Mouse (Mus musculus) granulocyte monocyte progenitor cell, adult 5-6 weeks (primary cell): ENCODE results near the gene Fyb2. TPM values are rescaled to one million over a fixed set of nuclear protein-coding genes. Genes with fewer than 3 reads are reported as not detected.

ENCODE experiments used
- ATAC-seq: replicated peaks from 2 replicates; pipeline ENCODE4 v1.8.0; 2016; ENCODE audit warnings: mild to moderate bottlenecking, moderate TSS enrichment, inconsistent platforms; ENCODE audit not compliant: poor library complexity, severe bottlenecking
- total RNA-seq, 2 experiments: library from RNA; stranded (forward) in 1 of 2; stranded (reverse) in 1 of 2; fragments of 200-712, 200-1000 nt in 1 of 2; fragments of >200 nt in 1 of 2; fragmentation: Nextera tagmentation in 1 of 2; gene quantifications; 2 replicates each; pipeline ENCODE4 v1.2.3; 2014 to 2017

The Fyb2 gene
- total RNA-seq, 2 experiments from 2014 or later: not detected

- ATAC-seq: no peak
These were observed 22.2 kb downstream of the Fyb2 start for GRCm38 (mm10) chr4:104935436-104935835.

GRCm38 (mm10) chr4:104936011-104936410 lies 22.8 kb downstream of the Fyb2 start:
- ATAC-seq: no peak

GRCm38 (mm10) chr4:104939535-104939934 lies 26.3 kb downstream of the Fyb2 start:
- no peak for ATAC-seq

GRCm38 (mm10) chr4:104941895-104942294 lies 28.6 kb downstream of the Fyb2 start:
- ATAC-seq: no peak

- ATAC-seq: no peak
These were observed 31.2 kb downstream of the Fyb2 start for GRCm38 (mm10) chr4:104944482-104944881.

DNA sequence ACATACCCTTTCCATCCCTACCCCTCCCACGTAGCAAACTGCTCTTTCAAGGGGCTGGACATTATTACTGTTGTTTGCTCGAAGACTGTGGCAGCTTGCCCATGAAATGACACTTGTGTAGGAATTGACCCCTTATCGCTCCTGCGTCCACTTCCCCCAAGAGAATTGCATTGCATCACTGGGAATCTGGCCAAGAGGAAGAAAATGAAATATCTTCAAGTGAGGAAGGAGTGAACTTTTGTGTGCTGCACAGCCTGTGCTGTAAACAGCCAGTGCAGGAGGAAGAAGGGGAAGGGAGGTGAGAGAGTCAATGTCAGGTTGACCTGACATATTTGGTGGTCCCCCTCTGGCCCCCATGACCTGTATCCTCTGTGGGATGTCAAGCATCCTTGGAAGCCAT lies 35.6 kb downstream of the Fyb2 start:
- peak; percentile 85 for ATAC-seq

DNA sequence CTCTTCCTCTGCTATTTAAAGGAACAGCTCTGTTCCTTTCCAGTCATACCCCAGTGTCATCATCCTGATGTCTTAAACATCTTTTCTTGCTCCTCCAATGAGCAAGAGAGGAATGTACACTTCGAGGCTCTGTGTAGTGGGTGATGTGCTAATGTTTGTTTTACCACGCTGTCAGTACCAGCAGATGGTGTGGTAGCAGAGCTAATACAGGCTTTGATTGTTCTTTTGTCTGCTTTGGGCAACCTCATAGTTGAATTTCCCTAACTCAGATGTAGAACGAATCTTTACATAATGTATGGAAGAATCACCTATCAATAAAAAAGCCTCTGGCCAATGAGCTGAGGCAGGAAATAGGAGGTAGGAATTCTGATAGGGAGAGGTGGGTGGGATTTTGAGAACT lies 36.0 kb downstream of the Fyb2 start:
- no peak; the same call in 1 of the 2 replicates for ATAC-seq

DNA sequence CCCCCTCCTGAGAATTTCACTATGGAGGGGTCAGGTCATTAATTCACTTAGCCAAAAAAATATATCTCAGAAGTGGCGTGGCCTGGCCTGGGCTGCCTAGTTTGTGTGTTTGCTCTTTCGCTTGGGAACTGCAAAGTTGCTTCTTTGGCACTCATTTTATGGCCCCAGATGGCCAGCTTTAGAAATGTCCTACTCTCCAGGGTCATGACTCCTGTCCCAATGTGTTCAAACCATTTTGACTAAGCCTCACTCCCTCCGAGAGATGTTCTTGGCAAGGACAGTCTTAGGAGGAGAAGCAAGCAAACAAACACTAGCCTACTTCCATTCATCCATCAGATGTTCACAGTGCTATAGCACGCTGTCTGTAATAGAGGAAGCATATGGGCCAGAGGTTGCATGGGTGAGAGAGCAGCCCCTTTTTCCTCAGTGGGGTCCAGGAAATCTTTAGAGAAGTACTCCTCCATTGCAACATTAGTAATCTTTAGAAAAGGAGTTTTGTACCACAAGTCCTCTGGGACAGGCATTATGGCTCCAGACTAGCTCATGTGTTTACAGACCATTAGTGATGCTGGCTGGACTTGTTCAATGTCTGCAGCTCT lies 38.1 kb downstream of the Fyb2 start:
- peak; percentile 50 for ATAC-seq

DNA sequence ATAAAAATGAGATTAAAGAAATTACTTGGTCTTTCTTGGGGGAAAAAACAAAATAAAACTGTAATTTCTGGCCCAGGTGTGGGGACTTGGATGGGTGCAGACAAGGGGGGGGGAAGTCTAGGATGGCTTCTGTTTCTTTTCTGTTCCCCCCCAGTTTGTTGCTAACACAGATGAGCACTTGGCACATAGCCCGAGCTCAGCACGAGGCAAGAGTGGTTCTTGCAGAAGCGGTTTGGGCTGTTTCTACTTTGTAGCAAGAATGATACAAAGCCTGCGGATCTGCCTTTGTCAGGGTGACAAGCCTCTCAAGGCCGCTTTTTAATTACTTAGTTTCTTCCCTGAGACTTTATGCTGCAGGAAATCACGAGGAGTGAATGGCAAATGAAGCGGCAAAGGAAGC lies 43.4 kb downstream of the Fyb2 start:
- ATAC-seq: no peak

DNA sequence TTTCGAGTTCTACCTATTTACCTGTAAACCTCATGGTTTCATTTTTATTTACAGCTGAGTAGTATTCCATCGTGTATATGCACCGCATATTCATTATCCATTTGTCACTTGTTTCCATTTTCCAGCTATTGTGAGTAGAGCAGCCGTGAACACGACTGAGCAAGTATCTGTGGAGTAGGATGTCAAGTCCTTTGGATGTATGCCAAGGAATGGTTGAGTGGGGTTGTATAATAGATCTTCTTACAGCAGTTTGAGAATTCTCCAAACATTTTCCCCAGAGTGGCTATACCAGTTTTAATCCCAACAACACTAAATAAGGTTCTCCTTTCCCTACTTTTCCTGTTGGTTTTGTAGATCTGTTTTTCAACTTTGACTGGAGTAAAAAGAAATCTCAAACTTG lies 48.2 kb downstream of the Fyb2 start:
- no peak for ATAC-seq

GRCm38 (mm10) chr4:104972606-104973005 lies 59.4 kb downstream of the Fyb2 start:
- no peak for ATAC-seq

DNA sequence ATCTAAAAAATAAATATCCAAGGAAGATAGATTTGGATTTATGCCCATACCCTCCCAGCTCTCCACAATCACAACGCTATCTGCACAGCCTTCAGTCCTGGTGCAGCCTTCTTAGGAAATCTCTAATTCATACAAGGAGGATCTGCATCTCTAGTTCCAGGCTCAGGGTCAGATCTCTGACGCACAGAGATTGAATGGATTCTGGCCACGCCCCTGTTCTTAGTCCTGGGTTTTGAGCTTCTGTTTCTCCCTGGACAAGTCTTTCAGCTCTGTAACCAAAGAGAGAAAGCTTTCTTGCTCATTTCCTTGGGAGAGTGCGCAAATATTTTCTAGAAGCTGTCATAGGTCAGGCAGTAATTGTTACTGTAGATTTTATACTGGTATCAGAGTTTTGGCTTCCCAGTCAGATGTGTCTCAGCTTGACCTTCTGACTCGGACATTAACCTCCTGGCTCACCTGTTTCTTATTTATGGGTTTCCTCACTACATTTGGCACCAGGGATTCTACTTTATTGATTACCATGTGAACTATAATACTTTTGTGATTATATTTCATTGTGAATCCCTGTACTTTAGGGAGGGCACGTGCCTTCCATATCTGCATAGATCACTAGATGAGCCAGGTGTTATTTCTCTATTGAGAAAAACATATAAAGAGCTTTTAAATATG lies 62.0 kb downstream of the Fyb2 start:
- no peak for ATAC-seq

DNA sequence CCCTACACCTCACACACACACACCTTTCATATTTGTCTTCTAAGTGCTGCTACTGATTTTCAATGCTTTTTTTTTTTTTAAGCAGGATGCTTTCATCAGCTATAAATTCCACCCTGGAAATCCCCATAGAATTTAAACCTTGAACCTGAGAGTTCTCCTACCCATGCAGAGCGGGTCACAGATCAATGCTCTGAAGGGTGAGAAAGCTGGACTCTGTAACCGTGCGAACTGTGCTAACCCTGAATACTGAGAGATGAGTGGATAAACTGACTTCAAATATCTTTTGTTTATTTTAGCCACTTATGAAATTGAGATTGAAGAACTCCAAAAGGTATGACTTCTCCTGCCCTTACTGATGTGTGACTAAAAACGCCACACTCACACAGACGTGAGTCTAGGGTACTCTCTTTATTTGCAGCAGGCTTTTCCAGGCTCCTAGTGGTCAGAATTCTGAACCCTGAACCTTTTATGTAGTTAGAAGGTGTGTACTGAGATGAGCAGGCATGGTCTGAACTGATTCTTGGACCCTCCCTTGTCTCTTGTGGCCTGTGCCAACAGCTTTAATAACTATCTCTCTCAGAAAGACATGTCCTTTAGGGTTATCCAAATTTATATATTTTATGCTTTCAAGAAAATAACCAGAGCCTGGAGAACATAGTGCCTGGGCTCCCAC lies 72.8 kb downstream of the Fyb2 start:
- no peak for ATAC-seq

DNA sequence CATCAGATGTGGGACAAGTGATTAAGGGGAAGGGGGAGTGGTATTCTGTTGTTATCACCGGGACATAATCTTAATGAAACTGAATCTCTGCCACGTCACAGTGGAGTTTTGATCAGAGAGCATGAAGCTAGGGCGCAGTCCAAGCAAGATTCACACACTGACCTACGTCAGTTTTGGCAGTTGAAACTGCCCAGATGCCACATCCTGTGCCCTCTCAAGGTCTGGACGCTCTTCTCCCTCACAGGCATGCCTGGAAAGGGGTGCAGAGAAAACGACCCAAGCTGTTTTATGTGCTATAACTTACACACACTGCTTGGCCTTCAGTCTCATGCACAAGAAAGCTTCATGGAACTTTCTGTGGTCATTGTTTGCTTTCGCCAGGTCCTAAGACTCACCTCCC lies 74.4 kb downstream of the Fyb2 start:
- no peak; the same call in 1 of the 2 replicates for ATAC-seq

DNA sequence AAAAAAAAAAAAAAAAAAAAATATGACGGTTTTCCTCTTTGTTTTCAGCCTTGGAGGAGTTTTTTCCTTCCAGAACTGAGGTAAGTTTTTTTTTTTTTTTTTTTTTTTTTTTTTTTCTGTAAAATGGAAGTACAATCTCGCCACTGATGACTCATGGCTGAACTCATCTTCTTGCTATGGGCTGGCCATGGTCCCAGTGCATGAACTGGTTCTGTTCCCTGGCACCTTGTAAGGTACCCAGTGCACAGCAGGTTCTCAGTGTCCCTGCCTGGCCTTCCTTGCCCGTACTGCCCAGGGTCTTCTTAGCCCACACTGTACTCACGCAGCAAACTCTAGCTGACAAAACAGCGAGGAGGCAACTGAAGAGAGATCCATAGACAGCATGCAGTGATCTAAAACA lies 74.8 kb downstream of the Fyb2 start:
- no peak for ATAC-seq

DNA sequence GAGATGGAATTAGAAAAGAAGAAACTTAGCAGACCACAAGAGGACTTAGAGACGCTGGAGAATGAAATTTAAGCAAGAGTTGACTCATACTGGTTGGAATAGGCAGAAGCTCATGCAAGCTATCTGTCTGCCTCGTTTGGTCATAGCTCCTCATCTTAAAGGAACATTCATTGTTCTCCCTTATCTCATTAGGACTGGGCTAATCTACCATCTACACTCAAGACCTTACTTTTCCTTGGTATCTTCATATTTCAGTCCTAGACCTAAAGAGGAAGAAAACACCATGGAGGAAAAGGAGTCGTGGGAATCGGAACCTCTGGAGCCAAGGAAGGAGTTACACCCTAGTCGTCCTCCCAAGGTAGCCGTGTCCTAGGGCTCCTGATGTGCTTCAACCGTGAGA lies 75.5 kb downstream of the Fyb2 start:
- no peak for ATAC-seq

DNA sequence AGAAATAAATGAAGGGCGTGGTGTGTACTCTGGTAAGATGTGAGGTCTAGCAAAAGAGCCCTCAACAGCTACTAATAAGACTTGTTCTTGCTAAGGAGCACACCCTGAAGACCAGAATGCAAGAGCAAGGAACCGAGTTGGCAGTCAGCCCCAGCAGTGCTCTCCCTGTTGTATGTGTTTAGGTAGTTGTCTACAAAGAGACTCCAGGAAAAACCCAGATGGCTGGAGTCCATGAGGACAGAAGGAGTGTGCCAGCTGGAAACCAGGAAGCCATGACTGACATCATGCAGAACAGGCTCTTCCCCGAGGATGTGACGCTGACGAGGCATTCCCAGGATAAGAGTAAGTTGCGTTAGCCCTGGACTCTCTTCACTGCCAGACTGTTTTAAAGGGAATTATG lies 76.8 kb downstream of the Fyb2 start:
- no peak for ATAC-seq

GRCm38 (mm10) chr4:104990686-104991085 lies 77.4 kb downstream of the Fyb2 start:
- no peak for ATAC-seq

DNA sequence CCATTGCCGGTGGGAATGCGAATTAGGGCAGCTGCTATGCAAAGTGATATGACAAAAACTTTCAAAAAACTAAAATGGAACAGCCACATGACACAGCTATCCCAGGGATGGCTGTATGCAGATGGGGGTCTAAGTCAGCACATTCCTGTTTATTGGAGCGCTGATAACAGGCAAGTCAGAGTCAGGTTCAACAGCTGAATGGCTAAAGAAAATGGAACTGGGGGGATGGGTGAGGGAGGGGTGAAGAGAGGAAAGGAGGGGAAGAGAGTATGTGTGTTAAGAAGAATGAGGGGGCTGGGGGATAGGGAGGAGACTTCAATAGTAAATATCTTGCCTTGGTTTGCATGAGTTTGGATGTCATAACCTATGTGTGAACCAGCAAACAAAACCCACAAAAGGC lies 79.0 kb downstream of the Fyb2 start:
- ATAC-seq: no peak

DNA sequence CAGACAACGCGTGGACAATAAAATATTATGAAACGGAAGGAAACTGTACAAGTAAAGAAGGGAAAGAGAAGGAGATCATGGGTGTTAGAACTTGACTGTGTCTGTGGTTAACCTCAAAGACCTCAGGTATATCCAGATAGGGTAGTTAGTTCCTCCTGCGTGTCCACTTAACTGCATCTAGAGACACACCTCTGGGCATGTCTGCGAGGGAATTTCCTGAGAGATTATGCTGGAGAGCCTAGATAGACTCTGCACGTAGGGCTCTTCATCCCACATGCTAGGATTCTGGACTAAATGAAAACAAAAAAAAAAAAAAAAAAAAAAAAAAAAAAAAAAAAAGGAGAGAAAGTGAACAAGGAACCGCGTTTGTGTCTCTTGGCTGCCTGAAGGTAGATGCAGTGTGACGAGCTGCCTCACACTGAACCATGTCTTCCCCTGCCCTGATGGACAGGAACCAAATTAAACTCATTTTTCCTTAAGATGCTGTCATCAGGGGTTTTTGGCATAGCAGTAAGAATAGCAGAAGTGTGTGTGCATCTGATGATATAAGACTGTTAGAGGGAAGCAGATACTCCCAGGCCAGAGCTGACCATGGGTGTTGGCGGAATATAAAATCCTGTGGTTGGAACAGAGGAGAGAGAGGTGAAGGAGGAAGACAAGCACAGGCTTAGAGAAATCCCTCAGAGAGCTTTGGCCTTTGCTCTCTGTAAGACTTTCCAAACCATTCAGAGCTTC lies 80.1 kb downstream of the Fyb2 start:
- peak; percentile 68 for ATAC-seq

DNA sequence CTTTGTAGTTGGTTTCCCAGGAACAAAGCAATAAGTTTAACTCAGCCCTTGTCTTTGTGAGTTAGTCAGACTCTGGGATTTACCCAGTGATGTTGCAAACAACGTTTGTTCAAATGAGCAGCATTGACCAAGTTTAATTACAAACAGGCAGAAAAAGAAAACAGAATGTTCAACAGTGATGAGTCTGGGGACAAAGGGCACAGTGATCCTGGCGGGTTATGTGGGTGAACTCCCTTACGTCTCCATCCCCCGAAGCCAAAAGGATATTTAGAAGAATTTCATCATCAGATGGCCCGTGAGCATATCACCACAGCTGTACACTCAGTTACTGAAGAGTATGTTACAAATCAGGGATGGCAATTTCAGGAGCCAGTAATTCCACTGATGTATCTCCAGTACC lies 86.4 kb downstream of the Fyb2 start:
- no peak for ATAC-seq
